Mouse (Mus musculus): ENCODE data around the gene Slitrk2.
A peak's percentile ranks its signal among the peaks of the same experiment; 100 is the strongest.

Gene Slitrk2

DNA sequence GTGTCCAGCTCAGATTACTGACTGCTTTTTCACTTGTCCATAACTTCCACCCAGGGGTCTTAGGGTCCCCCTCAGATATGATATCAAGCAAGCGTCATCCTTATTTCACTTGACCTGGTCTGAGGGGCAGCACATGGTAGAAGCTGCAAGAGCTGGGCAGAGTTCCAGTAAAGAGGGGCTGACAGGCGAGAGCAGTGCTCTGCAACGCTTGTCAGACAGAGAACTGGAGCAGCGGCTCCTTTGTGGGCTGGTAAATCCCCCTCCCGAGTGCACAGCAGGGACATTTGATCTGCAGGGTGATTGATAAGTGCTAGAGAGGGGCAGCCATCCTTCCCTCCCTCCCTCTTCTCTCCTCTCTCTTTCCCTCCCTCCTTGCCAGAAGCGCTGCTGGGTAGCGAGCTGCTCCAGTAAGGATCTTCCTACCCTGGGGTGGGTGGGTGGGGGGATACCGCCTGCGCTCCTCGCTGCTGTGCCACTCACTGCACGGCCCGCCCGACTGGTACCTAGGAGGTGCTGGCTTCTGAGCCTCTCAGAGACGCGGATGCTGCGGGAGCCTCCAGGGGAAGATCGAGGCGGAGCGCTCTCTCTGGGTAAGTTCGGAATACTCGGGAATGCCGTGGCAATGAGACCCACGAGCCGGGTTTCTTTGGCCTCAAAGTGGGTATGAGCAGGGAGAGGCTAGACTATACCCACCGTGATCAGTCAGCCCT, at the start of gene Slitrk2:
TSS of gene Slitrk2 (plus strand) at position 408 of the 710 bp plus-strand sequence.
- DNase-seq (ENCODE audit: inconsistent age in 2 of 2, low spot score in 1 of 2), result no peak

DNA sequence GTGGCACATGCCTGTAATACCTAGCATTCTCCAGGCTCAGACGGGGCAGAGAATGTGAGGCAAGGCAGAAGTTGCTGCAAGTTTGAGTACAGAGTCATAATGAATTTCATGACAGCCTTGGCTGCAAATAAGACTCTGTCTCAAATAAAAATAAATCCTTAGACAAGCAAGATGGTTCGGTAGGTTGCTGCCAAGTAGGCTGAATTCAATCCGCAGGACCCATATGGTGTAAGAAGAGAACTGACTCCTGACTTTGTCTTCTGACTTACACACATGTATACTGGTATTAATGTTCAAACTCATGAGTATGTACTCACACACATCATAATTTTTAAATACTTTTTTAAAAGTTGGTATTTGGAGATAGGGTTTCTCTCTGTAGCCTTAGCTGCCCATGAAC, 43.6 kb upstream of the Slitrk2 start:
- no peak for DNase-seq (ENCODE audit: inconsistent age in 2 of 2, low spot score in 1 of 2)

DNA sequence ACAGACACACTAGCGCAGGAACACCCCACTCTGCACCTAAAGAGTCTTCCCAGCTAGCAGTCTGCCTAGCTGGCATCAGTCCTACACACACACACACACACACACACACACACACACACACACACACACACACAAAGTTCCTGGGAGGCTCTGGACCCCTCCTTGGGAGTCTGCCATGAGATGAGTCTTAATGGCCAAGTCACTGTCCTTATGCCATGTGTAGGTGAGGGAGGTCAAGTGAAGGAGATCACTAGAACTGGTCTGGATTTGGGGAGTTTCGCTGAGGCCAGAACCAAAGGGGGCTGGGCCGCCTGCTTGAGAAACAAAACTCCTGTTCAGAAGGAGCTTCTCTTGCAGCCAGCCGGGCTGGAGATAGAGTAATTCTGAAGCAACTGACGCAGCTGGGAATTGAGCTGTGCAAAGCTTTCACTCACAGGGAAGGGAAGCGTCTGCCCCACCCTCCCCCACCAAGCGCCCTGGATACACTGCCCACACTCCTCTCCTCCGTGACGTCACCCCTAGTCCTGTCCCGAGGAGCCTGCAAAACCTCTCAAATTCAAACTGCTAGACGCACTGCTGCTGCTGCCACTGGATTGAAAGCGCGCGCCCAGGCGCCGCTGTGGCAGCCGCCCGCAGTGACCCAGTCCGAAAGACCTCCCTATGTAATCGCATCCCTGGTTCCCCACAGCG, 3.5 kb downstream of the Slitrk2 start:
- peak; percentile 13 to 66 for DNase-seq (ENCODE audit: inconsistent age in 2 of 2, low spot score in 1 of 2)

DNA sequence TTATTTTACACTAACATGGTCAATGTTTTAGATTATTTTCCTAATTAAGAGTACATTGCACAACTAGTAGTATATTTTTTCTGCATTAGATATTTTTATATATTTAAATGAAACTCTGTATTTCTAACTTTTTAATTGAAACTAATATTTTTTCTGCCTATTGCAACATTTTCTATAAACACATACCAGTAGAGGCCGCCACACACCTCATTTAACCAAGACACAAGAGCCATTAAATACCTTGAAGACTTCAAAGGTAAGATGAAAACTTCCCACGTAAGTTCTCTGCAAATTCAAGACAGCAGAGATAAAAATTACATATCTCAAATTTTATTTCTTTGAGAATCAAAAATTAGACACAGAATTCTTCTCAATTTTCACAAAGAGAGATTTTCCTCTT, 8.2 kb downstream of the Slitrk2 start:
- peak in 1 of 2 experiments; percentile 48 for DNase-seq (ENCODE audit: inconsistent age in 2 of 2, low spot score in 1 of 2)

DNA sequence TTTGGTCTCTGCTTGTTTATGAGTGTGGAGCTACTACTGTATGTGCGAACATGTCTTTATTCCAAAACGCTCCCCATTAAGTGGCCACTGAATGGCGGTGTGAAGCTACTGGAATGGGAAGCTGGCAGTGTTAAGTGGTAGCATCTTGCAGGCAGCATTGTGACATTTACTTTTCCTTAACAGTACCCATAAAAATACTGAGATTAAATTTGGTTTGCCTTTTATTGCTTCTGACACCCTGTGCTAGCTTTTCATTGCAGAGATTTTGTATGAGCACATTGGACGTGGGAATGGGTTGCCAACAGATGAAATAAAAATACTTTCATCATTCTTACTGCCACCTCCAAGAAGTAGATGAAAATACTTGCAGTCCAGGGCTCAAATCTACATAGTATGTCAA, 27.8 kb downstream of the Slitrk2 start:
- DNase-seq (ENCODE audit: inconsistent age in 2 of 2, low spot score in 1 of 2), result no peak

DNA sequence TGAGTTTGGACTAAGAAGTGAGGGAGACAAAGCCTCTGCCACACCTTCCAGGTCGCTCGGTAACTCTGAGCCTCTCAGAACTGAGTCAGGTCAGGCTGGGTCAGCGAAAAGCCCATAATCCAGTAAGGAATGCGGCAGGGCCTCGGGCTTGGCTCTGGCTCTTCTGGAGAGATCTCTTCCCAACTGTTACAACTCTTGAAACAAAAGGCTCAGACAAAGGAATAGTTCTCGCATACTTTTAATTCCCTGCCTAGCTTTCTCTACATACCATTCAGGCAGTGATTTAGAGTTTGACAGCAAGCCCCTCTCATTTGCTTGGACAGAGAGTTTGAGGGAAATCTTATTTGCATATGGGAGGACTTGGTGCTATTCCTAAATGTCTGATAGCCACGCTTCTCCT, 29.5 kb downstream of the Slitrk2 start:
- no peak for DNase-seq (ENCODE audit: inconsistent age in 2 of 2, low spot score in 1 of 2)

Measured in adrenal gland, adult (tissue).